In the genomic region with DNA sequence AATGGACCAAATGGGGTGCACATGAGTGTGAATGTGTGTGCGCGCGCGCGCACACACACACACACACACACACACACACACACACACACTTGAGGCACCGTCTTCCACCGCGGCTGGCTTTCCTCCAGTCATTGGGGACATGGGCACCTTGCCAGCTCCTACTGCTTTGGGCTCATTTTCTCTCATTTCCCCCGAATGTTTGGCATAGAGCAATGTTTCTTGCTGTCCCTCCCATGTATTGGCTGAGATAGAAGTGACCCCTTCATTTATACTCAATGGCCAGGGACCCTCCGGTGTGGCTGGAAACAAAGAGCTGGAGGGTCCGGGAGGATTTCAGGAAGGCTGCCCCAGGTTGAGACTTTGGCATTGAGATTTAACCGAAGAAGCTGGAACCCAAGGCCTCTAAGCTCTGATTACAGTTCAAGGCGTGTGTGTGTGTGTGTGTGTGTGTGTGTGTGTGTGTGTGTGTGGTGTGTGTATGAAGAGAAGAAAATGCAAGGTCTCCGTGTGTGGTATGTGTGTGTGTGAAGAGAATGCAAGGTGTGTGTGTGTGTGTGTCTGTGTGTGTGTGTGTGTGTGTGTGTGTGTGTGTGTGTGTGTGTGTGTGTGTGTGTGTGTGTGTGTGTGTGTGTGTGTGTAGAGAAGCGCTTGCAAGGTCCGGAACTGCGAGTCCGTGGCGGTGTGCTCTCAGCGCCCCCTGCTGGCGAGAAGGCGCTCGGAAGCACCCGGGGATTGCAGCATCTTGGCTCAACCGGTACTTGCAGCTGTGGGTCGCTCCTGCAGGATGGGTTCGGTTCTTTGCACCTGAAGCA, we compare ENCODE assay signal across 8 mouse cellular contexts. TPM values are rescaled to one million over a fixed set of nuclear protein-coding genes. Genes with fewer than 3 reads are reported as not detected.
DNase-seq lines count a peak whose midpoint lies in the region; ATAC-seq and TF ChIP-seq lines count a peak whose summit lies in the region.

No protein-coding gene starts in this region.

- peak overlapping the region; percentile 20 for H3K4me2 ChIP-seq in forebrain, embryonic 15.5 days (replicated peaks)
- H3K4me2 ChIP-seq in neural tube, embryonic 15.5 days = peak overlapping the region; percentile 45

- TF ChIP-seq POLR2A in ES-Bruce4 (IDR thresholded peaks at IDR 0.05; ENCODE audit: insufficient read depth, low read length) = no peak
- no peak for TF ChIP-seq POLR2A in testis, adult 2 months (IDR thresholded peaks at IDR 0.05; ENCODE audit: control insufficient read depth, low read depth, low read length)

- H3K4me3 ChIP-seq in ES-Bruce4 (ENCODE audit: low read depth, low read length) = 0 out of 2 replicates have a peak overlapping the region, but pooled peaks have one; percentile 2
- no peak overlapping the region for H3K4me3 ChIP-seq in forebrain, embryonic 15.5 days
- no peak overlapping the region for H3K4me3 ChIP-seq in neural tube, embryonic 15.5 days (replicated peaks)
- peak overlapping the region; percentile 41 for H3K4me3 ChIP-seq in testis, adult 2 months (ENCODE audit: control insufficient read depth, low read depth, low read length)

- H3K9me3 ChIP-seq in ES-Bruce4 (replicated peaks; ENCODE audit: control insufficient read depth, insufficient read depth, low read length, poor library complexity, severe bottlenecking) = no peaks in the 10 kb centered on the region
- H3K9me3 ChIP-seq in forebrain, embryonic 15.5 days = no peaks in the 10 kb centered on the region
- H3K9me3 ChIP-seq in neural tube, embryonic 15.5 days (replicated peaks) = no peaks in the 10 kb centered on the region

- peak; percentile 84 to 91 for DNase-seq in heart, postnatal 14 days
- peak; percentile 48 to 85 for DNase-seq in layer of hippocampus, adult 18-20 months (ENCODE audit: low spot score in 2 of 2)
- peak; percentile 55 to 80 for DNase-seq in lung, adult 18-20 months

- no peak overlapping the region for H3K27ac ChIP-seq in ES-Bruce4 (ENCODE audit: insufficient read depth, low read length)
- peak overlapping the region; percentile 73 for H3K27ac ChIP-seq in forebrain, embryonic 15.5 days (replicated peaks)
- H3K27ac ChIP-seq in neural tube, embryonic 15.5 days (replicated peaks) = no peak overlapping the region
- H3K27ac ChIP-seq in testis, adult 2 months (ENCODE audit: control insufficient read depth, insufficient read depth, low read depth, low read length) = no peak overlapping the region

- no peak for TF ChIP-seq EP300 in ES-Bruce4 (IDR thresholded peaks at IDR 0.05; ENCODE audit: insufficient read depth, low read depth, low read length)

- WGBS in forebrain, embryonic 15.5 days = 29% methylated on average over 27 of the region's 27 CpGs
- WGBS in neural tube, embryonic 15.5 days = 33% methylated on average over 26 of the region's 27 CpGs

- intact Hi-C loops in heart, postnatal 14 days (cut with DNase I) = loop anchor here (2.0 to 5.0 kb wide), 2 partner anchors 269 to 380 kb away; no protein-coding TSS in a partner anchor

- H3K27me3 ChIP-seq in ES-Bruce4 (ENCODE audit: control insufficient read depth, insufficient read depth, low read length, poor library complexity, severe bottlenecking) = no peaks in the 10 kb centered on the region
- H3K27me3 ChIP-seq in forebrain, embryonic 15.5 days = no peaks in the 10 kb centered on the region
- H3K27me3 ChIP-seq in neural tube, embryonic 15.5 days (replicated peaks) = no peaks in the 10 kb centered on the region; the same call in 1 of the 2 replicates
- no peaks in the 10 kb centered on the region for H3K27me3 ChIP-seq in testis, adult 2 months (ENCODE audit: control insufficient read depth, insufficient read depth, low read length)

- 0 out of 2 replicates have a peak overlapping the region, but pooled peaks have one; percentile 0 for H3K9ac ChIP-seq in ES-Bruce4 (ENCODE audit: low read depth, poor library complexity, severe bottlenecking)
- no peak overlapping the region for H3K9ac ChIP-seq in forebrain, embryonic 15.5 days (replicated peaks)
- H3K9ac ChIP-seq in neural tube, embryonic 15.5 days (replicated peaks) = no peak overlapping the region

- no peaks in the 10 kb centered on the region for H3K4me1 ChIP-seq in ES-Bruce4 (ENCODE audit: control insufficient read depth, insufficient read depth, low read length)
- H3K4me1 ChIP-seq in forebrain, embryonic 15.5 days = peaks cover 18% of the 10 kb centered on the region
- peaks cover 10% of the 10 kb centered on the region for H3K4me1 ChIP-seq in neural tube, embryonic 15.5 days
- peaks cover 4% of the 10 kb centered on the region for H3K4me1 ChIP-seq in testis, adult 2 months (ENCODE audit: control insufficient read depth, insufficient read depth, low read length)

- H3K36me3 ChIP-seq in ES-Bruce4 (ENCODE audit: control insufficient read depth, insufficient read depth, low read length, poor library complexity, severe bottlenecking) = no peaks in the 10 kb centered on the region
- no peaks in the 10 kb centered on the region for H3K36me3 ChIP-seq in forebrain, embryonic 15.5 days
- no peaks in the 10 kb centered on the region for H3K36me3 ChIP-seq in neural tube, embryonic 15.5 days
- no peaks in the 10 kb centered on the region for H3K36me3 ChIP-seq in testis, adult 2 months (ENCODE audit: control insufficient read depth, insufficient read depth, low read length)

- peak; percentile 49; the same call in 1 of the 2 replicates for ATAC-seq in cerebellum, adult (ENCODE audit: insufficient number of reproducible peaks, low FRiP score, low TSS enrichment)
- peak; percentile 77; the same call in 1 of the 2 replicates for ATAC-seq in forebrain, embryonic 15.5 days (replicated peaks)
- ATAC-seq in neural tube, embryonic 15.5 days (ENCODE audit: low FRiP score) = peak; percentile 77

- peak; percentile 69 for TF ChIP-seq CTCF in ES-Bruce4 (IDR thresholded peaks at IDR 0.05; ENCODE audit: low read depth, low read length)
- peak; percentile 83 for TF ChIP-seq CTCF in testis, adult 2 months (IDR thresholded peaks at IDR 0.05; ENCODE audit: control insufficient read depth, insufficient read depth, insufficient replicate concordance, low read depth, low read length)

RNA-seq across cellular contexts. Expression of a gene that starts 9.3 kb away (rescaled TPM):
- polyA plus RNA-seq in ES-Bruce4 (2011; ENCODE audit: insufficient read depth, insufficient read length, low read depth, missing spikeins) = 42.9 and 44.0 TPM in 2 replicates
- polyA plus RNA-seq in forebrain, embryonic 15.5 days (2015; fragmentation: Nextera tagmentation; extraction: Ambion mirVana) = 19.1 and 22.7 TPM in 2 replicates
- 1 to 10 TPM; 9.5 to 9.8 TPM for total RNA-seq in heart, postnatal 14 days (2021)
- 10 to 100 TPM; 16.4 to 16.9 TPM for total RNA-seq in layer of hippocampus, adult 18-20 months (2021)
- polyA plus RNA-seq in neural tube, embryonic 15.5 days (2015; fragmentation: Nextera tagmentation; extraction: Ambion mirVana) = 24.1 and 26.5 TPM in 2 replicates
- 7.0 and 7.7 TPM in 2 replicates for polyA plus RNA-seq in testis, adult 2 months (2012; rRNA removed)

Comparison
In these comparisons a context has a peak if more than half of its experiments do, and no peak if none do; other contexts are left out.
1. H3K4me3 ChIP-seq: peak in ES-Bruce4 (single experiment) and testis, adult 2 months (single experiment); none in forebrain, embryonic 15.5 days (single experiment) and neural tube, embryonic 15.5 days (single experiment).
2. Peak in every context shown above with its lines, with median percentiles within 50 percentile points of each other: ATAC-seq and DNase-seq.